Mouse (Mus musculus) B cell, adult 2 months (primary cell): ENCODE data around the gene Smoc1.

Source experiments
- DNase-seq, 2 experiments: peaks; one replicate each; pipeline ENCODE4 v3.0.0; 2022

Smoc1 gene

DNA sequence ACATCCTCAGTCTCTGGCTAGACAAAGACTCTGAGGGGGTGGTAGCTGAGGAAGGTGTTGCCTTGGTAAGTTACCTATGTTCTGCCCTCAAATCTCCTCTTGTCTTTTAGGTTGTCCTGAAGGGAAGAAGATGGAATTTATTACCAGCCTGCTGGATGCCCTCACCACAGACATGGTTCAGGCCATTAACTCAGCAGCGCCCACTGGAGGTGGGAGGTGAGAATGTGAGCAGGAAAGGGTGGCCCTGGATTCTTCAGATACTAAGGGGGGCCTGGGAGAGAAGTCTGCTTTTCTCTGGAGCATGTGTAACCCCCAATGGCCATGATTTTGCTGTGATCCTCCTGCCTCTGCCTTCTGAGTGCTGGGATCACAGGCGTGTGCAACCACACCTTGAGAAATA lies 143.5 kb downstream of the Smoc1 start:
- DNase-seq = peak; percentile 3 to 4

DNA sequence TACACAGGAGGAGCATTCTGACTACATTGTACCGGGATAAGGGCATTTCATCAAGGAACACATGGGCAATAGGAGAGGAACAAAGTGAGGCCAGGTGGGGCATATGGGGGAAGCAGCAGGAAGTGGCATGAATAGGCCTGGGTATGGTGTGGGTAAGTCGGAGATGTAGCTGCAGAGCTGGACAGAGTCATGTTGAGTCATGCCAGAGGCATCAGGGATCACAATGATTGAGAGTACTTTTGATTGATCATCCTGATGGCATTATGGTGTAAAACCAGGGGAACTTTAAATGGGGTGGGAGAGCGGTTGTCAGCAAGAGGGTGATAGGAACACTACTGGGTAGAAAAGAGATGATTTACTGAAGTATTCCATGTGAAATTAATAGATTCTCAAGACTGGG lies 146.4 kb downstream of the Smoc1 start:
- no peak for DNase-seq

DNA sequence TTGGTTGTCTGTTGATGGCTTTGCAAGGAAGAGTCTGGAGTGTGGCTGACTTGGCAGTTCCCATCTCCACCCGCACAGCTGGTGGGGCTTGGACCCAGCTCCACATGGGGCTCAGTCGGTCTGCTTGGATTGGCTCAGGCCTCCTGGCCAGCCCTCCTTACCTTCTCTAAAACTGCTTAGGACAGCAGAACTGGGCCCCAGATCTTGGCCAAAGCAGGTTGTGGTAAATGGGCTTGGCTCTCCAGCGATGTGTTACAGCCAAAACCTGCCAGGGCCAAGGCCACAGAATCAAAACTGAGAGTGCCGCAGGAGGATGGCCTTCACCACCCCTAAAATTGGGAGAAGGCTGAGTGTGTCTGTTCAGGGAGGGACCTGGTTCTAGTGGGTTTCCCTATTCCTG lies 147.3 kb downstream of the Smoc1 start:
- no peak for DNase-seq

DNA sequence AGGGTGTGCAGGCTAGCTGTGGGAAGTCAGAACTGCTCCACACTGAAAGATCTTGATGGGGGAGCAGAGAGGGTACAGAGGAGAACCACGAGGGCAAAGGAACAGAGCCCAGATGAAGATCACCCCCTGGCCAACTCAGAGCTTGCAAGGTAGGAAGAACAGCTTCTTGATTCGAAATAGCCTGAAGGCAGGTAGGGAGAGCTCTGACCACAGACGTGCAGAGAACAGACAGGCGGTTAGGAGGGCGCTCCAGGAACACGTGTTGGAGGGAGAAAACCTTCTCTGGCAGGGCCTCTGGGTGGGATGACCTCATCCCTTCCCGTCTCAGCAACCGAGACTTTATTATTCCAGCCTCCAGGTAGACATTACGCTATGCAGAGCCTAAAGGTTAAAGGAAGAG lies 148.6 kb downstream of the Smoc1 start:
- DNase-seq = no peak

DNA sequence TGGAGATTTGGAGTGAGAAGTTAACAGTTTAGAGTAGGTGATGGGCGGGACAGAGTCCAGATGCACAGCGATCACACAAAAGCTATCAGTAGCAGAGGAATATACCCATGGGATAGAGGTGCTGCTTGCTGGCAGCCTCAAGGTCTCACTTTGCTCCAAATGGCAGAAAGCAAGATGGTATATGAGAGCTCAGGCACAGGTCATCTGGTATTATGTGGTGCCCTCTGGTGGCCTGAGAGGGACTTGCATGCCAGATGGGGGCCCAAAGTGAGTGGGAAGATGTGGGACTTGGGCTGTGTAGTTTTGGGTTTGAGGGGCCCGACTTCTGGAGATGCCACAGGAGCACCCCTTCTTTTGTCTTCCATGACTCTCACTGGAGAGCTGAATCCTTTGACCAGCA lies 155.5 kb downstream of the Smoc1 start:
- peak; percentile 72 to 73 for DNase-seq

DNA sequence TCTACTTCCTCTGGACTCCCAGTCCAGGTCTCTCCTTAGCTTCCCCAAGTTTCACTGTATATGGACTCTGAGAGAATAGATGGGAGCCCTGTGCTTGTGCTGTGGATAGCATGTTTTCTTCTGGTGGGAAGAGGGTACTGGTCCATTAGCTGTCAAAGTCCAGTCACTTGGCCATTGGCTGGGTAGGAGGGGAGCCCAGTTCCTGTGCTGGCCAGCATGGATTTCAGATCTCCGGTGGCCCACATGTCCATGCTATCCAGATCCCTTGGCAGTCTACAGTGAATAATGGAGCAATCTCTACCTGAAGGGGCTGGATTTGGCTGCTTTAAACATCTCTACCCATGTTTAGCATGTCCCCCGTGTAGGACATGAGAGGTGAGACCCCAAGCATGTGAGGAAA lies 158.4 kb downstream of the Smoc1 start:
- no peak for DNase-seq

DNA sequence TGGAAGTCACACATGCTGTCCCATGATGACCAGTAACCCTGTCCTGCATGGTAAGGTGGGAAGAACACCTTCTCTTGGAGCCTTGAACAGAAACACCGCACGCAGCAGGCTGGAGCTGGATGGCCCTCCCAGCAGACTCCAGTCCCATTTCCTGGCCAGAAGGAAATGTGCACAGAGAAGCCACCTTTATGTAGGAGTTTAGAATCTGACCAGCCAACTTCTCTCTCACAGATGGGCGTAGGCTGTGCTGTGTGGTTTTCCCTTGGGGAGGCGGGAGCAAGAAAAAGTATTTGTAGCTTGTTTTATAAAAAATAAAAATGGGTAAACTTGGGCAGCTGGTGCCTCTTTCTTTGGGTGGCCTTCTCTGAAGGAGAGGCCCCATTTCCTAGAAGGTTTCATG lies 159.5 kb downstream of the Smoc1 start:
- no peak for DNase-seq

DNA sequence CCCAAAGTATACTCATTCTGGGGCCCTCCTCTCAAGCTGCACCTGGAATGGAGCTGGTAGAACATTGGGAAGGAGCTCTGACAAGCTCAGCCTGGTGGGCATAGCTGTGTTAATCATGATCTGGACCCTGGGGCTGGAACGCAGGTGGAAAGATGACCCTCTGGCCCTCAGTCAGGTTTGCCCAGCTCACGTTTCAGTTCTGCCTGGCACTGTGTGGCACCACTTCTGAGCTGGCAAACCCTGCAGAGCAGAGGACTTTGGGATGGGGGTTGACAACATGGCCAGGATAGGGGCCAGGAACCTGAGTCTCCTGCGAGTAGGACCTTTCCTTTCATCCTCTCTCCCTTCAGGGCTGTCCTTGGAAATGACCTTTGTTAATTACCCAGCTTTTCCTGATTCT lies 160.1 kb downstream of the Smoc1 start:
- DNase-seq = no peak

DNA sequence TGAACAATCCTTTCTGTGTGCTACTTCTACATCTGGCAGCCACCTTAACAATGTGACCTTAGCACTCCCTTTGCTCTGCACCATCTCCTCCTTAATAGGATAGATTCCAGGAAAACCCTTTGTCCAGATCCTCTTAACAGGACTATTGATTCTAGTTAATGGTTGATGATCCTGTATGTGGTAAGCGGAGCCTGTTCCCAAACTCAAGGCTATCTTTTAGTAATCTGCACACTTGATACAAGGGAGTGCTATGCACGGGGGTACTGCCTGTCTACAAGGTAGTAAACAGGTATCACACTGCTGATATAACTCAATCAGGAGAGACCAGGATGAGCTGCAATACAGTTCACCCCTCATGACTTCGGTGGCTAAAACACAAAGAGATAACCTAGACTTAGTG lies 161.8 kb downstream of the Smoc1 start:
- no peak for DNase-seq

DNA sequence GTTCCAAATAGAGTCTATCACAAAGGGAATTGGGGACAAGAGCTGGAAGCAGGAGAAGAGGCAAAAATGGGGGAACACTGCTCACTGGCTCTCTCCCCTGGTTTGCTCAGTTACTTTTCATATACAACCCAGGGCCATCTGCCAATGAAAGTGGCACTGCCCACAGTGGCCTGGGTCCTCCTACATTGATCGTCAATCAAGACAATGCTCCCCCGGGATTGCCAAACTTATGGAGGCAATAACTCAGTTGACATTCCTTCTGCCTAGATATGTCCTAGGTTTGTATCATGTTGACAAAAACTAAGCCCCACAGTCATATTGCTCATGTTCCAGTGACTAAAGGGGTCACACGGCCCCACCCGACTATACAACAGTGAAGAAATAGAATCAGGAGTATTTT lies 162.4 kb downstream of the Smoc1 start:
- no peak for DNase-seq

DNA sequence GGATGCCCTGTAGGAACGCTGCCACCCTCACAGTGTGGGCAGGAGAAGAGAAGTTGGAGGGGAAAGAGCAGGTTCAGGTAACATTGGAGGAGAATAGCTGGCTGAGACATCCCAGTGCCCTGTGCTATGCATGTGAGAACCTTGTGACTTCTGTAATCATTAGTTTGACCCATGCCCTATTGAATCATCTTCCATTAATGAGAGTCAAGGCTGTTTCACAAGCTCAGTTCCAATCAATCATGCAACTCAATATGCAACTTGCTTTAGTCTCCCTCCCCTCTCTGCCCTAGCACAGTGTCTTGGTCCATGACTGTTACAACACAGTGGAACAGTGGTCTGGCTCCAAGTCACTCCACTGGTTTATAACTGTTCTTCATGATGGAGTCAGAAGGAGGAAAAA lies 163.0 kb downstream of the Smoc1 start:
- DNase-seq = no peak

DNA sequence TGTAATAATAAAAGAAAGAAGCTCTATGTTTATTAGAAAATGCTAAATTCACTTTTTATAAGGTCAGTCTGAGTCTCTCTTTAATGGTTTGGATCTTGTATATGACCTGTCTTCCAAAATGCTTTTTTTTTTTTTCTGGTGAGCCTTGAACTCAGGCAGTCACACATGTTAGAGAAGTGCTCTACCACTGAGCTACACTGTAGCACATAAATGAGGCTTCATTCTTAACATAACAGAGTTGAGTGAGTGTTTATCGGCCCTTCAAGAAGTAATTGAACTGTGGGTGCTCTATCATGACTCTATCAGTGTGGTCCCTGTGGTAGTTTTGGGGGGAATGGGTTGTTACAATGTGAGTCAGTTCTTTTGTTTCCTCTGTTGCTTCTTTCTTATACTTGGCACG lies 167.4 kb downstream of the Smoc1 start:
- DNase-seq = no peak

DNA sequence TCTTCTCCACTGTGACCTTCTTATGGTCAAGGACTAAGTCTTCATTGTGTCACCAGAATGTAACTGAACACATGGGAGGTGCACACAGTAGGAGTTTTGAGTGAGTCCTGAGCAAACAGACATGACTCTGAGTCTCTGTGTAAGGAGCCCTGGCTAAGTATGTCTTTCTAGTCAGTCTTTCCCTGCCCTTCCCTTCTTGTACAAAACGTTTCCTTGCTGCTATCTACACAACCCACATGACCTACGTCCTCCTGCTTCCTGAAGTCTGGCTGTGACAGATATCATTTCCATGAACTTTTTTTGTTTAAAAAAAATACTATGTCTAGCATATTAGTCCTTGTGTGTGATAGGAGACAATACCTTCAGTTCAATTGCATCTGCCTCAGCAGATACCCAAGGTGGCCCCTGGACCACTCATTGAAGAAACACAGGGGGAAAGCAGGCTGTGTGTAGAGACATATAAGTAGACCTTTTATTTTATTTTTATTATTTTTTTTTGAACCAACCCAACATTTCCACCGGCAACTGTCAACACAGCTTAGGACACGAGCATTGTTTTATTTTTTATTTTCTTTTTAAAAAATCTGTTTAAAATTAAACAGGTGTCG lies 171.0 kb downstream of the Smoc1 start:
- DNase-seq = no peak

DNA sequence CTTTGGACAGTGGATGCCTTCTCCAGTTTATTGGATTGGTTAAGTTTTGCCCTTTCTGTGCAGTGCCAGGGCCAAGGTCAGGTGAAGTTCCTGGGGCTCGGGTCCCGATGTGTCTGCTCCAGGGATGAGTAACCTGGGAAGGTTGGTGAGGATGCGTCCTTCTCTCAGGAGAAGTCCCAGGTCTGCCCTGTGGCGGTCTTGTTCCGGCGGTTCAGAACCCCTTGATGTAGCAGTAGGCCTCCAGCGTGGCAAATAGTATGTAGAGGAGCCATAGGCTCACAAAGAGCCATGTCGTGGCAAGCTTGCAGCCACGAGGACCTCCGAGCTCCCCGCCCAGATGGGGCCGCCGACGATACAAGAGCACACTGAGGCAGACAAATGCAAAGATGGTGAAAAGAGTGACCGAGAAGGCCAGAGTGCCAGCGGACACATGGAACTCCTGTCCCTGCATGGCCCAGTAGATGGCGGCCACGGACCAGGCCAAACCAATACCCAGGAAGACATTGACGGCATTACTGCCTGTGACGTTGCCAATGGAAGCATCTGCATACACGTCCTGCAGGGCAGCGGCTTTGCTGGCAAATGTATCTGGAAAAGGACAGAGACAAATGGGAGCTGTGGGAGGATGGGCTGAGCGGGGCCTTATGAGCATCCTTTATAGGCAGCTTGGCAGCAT lies 172.8 kb downstream of the Smoc1 start:
- no peak for DNase-seq

DNA sequence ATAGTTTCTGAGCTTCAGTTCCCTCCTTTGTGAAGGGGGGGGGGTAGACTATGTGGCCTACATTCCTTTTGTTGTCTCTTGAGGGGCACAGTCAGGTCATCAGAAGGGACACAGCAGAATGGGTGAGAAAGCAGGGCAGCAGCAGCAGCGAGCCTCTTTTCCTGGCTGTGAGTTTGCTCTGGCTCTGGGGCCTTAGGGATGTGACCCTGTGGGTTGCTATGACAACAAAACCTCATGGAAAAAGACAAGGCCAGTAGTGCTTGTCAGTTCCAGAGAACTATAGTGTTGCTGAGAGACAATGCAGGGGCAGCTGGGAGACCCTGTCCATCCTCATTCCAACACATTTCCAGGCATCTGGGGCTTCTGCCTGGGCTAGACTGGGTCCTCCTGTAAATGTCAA lies 176.6 kb downstream of the Smoc1 start:
- DNase-seq = no peak

DNA sequence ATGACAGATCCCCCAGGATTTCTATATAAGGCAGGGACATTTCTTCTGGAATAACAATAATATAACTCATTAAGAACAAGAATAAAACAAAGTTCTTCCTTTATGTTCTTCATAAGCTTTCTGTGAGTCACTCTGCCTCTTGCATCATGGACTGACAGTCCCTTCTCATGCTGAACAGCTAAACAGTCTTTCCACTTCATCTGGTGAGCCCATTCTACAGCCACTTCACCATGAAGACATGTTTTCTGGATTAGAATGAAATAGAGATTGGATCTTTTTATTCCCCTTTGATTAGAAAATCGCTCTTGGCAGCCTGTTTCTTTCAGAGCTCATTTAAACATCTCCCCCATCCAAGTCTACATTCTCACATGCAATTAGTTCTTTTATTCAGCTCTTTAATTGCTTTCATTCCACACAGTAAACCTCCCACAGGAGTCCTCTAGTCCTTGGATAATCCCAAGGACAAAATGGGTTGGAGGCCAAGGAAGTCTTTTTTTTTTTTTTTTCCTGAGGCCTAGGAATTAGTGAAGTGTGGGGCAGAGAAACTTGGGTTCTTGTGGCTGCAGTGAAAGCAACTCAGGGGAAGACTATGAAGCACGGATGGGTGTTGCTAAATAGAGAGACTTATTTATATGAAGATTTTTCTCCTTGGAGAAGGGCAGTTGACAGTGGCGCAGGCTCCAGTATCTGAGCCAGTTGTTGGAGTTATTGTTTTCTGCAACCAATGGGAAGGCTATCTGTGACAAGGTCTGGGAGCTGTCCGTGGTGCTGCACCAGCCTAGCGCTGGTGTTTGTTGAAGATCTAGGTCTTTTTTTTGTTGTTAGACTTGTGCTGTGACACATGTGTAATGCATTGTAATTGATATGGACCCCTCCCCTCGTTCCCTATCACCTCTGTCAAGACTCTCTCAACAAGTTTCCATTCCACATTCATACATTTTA lies 179.3 kb downstream of the Smoc1 start:
- DNase-seq = peak in 1 of 2 experiments; percentile 6

DNA sequence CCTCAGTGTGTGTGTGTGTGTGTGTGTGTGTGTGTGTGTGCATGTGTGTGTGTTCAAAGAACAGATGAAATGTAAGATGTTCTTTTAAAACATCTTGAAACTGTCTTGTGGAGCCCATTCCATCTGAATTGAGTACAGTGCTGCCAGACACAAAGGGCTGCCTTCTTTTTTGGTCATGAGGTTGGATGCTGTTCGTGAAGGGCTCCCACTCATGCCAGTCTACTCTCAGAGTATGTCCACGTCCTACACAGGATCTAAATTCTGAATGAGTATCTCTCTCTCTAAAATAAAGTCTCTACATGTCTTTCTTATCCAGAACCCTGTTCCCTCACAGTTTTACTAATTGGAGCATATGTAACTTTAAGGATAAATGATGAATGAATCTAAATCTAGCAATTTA lies 182.0 kb downstream of the Smoc1 start:
- no peak for DNase-seq

DNA sequence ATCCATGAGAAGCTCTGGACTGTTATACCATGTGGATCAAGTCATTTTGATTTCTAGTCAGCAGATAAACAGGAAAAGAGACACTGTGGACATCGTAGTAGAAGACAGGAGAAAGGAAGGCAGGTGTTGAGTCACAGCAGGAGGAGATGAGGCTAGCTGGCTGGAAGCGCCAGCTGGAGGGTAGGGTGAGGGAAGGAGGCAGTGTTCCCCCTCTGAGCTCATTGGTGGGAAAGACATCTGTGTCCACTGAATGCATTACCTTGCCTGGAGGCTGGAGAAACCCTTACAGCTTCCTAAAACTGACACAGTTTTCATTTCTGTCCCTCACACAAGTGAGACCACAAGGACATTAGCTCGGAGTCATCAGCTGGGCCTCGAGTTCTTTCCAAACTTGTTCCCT lies 192.7 kb downstream of the Smoc1 start:
- no peak for DNase-seq

DNA sequence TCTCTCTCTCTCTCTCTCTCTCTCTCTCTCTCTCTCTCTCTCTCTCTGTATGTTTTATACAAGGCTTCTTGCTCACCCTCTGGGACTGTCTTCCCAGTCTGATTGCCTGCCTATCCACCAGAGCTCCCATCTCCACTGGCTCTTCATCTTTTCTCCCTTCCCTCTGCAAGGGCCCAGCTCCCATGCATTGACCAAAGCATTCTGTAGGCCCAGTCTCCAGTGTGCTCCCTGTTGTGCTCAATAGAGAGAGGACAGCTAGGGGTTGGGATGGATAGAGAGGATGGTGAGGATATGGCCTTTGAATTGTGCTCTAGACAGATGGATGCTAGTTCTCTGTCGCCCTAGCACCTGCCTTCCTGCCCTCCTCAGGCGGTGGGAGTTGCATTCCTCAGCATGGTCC lies 196.7 kb downstream of the Smoc1 start:
- no peak for DNase-seq

DNA sequence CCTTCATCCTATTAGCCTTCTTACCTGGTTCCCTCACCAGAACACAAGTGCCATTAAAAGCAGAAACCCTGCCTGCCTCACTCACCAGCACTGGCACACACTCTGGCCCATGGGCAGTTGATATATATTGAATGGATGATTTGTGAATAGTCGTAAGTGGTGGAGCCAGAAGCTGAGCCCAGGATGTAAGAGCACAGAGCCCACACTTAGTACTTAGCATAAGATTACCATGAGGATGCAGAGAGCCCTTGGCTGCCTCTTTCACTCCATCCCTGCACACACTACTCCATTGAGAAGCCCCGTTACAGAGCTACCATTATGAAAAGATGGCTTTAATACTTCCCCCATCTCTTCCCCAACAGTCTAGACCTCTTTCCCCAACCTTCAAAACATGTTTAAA lies 198.2 kb downstream of the Smoc1 start:
- no peak for DNase-seq

DNA sequence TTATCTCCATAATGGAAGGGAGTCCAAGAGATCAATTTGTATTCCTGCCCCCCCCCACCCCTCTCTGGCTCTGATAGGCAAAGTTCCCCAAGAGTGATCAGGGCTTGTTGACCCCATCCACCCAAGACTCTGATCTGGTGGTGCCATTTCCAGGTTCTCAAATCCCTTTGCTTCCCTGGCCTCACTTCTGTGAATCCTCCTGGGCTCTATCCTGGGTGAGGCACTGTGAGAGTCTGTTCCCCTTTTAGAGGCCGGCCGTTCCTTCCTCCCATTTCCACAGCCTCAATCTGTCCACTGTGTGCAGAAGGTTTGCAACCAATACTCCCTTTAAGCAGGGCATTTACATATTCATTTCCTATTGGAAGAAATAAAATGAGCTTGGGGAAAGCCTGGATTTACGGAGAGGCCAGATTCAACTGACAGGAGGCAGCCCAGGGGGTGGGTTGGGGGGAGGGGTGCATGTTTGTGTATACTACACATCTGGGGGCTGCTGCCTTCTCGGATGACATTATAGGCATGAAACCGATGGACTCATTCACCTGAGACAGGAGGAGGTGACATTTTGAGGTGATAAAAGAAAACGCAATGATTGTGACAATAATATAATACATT lies 199.5 kb downstream of the Smoc1 start:
- DNase-seq = no peak

DNA sequence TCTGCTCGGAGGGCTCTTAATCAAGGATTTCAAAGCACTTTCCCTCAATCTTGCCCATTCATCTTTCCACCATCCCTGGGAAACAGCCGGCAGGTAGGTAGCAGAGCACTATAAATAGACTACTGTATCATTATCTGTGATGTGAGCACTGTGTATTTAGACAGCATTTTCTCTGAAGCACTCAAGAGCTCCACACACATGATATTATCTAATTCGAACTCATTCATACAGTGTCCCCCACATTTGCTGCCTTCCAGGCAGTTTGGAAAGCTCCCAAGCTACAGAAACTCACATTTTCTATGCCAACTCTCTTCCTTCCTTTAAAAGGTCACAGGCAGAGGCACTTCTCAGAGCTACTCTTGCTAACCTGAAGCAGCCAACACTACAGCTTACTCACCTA lies 200.0 kb downstream of the Smoc1 start:
- DNase-seq = no peak

DNA sequence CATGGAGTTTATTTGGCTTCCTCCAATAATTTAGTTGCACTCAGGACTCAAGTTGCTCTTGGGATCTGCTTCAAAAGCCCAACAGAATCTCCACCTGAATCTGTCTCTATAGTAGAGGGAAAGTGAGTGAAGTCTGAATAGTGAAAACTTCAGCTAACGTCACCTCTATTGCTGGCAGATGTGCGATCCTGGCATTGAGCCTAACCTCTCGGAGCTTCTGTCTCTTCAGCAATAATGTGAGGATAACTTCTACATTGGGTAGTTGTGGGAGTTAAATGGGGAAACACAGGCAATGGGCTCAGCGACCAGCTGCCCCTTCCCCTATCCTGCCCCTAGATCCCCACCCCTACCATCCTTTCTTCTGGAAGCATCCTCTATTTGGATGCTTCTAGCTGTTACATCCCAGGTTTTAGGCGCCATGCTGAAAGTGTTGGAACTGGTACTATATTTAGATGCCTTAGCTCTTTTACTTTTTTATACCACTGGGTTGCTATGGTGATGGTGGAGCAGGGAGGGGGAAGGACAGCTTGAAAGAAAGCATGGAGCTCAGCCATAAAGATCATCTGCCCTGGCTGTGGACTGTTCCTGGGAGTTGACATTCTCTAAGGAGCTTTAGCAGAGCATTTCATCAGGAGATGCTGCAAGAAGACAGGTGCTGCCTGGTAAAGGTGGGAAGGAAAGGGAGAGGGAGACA lies 201.3 kb downstream of the Smoc1 start:
- DNase-seq = no peak
